Mouse (Mus musculus) neural tube, embryonic 13.5 days (tissue): ENCODE measurements at regions not wholly inside any gene's neighbourhood (a gene's known extent, or its start where the extent isn't known, plus 50 kb on each side); places are given as distances from the start of the nearest gene placed in this dataset.

Experiments used
- ATAC-seq: fragments of 200-750 bp; cut with Nextera tagmentation; 2 replicates; pipeline ENCODE4 v1.8.0; 2017; ENCODE audit warnings: low read depth, mild to moderate bottlenecking, moderate TSS enrichment, moderate library complexity
- H3K27ac ChIP-seq: fragments of 300-500 bp; sonication (generic); replicated peaks from 2 replicates; pipeline ENCODE4 v1.5.1; 2015; ENCODE audit warnings: moderate library complexity, mild to moderate bottlenecking, inconsistent platforms
- H3K27me3 ChIP-seq: fragments of 300-500 bp; sonication (generic); 2 replicates; pipeline ENCODE4 v1.6.1; 2015; ENCODE audit warnings: mild to moderate bottlenecking, inconsistent platforms
- H3K36me3 ChIP-seq: fragments of 300-500 bp; sonication (generic); 2 replicates; pipeline ENCODE4 v1.6.1; 2015; ENCODE audit warnings: mild to moderate bottlenecking, inconsistent platforms
- H3K4me1 ChIP-seq: fragments of 300-500 bp; sonication (generic); replicated peaks from 2 replicates; pipeline ENCODE4 v1.6.1; 2015; ENCODE audit warnings: inconsistent platforms
- H3K4me2 ChIP-seq: fragments of 300-500 bp; sonication (generic); 2 replicates; pipeline ENCODE4 v1.6.1; 2015; ENCODE audit warnings: inconsistent platforms, mild to moderate bottlenecking, moderate library complexity
- H3K4me3 ChIP-seq: fragments of 300-500 bp; sonication (generic); 2 replicates; pipeline ENCODE4 v1.5.1; 2015; ENCODE audit warnings: mild to moderate bottlenecking, inconsistent platforms
- H3K9ac ChIP-seq: fragments of 300-500 bp; sonication (generic); 2 replicates; pipeline ENCODE4 v1.6.1; 2015; ENCODE audit warnings: moderate library complexity, mild to moderate bottlenecking, inconsistent platforms
- H3K9me3 ChIP-seq: fragments of 300-500 bp; sonication (generic); 2 replicates; pipeline ENCODE4 v1.6.1; 2016; ENCODE audit warnings: inconsistent platforms
- WGBS: fragments of 180-500 bp; shearing (Covaris S2); methylation state at CpG from one replicate; pipeline ENCODE4 v1.1.7; 2015; 5-methylcytosine and 5-hydroxymethylcytosine counted together

DNA sequence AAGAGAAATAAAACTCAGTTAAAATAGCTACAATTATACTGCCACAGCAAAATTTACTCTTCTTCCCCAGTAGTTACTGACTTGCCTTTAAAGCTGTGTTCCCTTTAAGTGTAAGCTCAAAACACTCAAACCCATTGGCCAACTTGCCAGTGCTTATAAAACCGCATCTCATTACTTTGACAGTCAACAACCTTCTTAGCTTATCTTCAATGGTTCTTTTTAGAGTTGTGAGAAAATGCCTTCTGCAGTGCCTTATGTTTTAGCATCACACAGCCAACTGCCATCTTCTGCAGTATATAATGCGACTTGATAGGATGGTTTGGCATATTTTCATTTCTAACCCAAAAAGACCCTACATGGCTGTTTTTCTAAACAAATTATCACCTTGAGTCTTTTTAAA is 382.5 kb downstream of the Osr1 start:
- Histone ChIP-seq H3K27ac (no peak overlapping the region), H3K9ac (no peak overlapping the region), H3K9me3 (no peaks in the 10 kb centered on the region), H3K27me3 (no peaks in the 10 kb centered on the region), H3K4me3 (no peak overlapping the region), H3K4me2 (no peak overlapping the region), H3K36me3 (no peaks in the 10 kb centered on the region), H3K4me1 (no peaks in the 10 kb centered on the region)
- ATAC-seq: no peak
- 95% methylated on average over 2 of the region's 2 CpGs for WGBS

DNA sequence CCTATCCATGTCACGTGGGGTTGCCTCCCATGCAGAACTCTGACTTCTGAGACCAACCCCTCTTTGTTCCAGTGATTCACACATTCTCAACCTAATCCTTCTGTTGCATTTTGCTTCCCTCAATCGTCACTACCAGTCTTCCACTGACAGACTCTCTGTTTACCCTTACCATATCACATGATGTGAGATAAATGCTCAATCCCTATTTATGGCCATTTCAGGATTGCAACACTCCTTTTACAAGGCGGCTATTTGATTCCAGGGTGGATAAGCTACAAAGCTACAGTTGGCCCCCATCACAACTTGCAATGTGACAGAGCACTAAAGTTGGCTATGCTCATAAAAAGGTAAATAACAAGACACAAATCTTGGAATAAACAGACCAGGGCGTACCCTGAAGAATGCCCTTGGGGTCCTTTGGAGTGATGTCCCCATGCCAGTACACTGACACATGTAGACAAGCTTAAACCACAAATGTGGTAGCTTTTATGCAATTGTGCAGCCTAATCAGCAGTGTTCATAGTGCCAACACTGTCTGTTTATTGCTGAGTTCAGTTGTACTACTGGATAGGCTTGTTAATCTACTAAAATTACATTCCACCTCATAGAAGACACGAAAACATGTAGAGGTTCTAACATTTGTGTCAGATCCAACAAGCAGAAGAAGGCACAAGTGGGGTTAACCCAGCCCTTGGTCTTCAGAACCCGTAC is 384.4 kb downstream of the Osr1 start:
- Histone ChIP-seq H3K27ac (no peak overlapping the region), H3K4me2 (no peak overlapping the region), H3K27me3 (no peaks in the 10 kb centered on the region), H3K4me3 (no peak overlapping the region), H3K4me1 (no peaks in the 10 kb centered on the region), H3K9me3 (no peaks in the 10 kb centered on the region), H3K36me3 (no peaks in the 10 kb centered on the region), H3K9ac (no peak overlapping the region)
- no peak for ATAC-seq
- 79% methylated on average over 6 of the region's 6 CpGs for WGBS

DNA sequence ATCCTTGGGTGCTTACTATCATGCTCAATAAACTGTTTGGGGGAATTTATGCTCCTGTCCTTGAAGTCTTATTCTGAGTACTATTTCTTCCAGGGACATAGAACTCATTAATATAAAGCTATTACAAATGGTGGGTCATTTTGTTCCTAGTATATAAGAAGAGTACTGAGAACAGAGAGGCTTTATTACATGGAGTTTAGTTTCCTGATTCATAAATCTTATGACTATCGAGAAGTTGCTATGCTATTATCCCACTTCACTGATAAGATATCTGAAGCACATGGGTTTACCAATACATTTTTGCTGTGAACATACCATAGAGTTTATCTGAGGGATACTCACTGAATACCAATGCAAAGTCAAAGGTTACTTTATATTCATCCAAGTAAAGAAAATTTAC is 399.5 kb downstream of the Osr1 start:
- WGBS: 82% methylated on average over 1 of the region's 1 CpGs
- Histone ChIP-seq H3K4me3 (no peak overlapping the region), H3K9me3 (no peaks in the 10 kb centered on the region), H3K36me3 (no peaks in the 10 kb centered on the region), H3K27me3 (no peaks in the 10 kb centered on the region), H3K9ac (no peak overlapping the region), H3K4me1 (no peaks in the 10 kb centered on the region), H3K27ac (no peak overlapping the region), H3K4me2 (no peak overlapping the region)
- no peak for ATAC-seq

DNA sequence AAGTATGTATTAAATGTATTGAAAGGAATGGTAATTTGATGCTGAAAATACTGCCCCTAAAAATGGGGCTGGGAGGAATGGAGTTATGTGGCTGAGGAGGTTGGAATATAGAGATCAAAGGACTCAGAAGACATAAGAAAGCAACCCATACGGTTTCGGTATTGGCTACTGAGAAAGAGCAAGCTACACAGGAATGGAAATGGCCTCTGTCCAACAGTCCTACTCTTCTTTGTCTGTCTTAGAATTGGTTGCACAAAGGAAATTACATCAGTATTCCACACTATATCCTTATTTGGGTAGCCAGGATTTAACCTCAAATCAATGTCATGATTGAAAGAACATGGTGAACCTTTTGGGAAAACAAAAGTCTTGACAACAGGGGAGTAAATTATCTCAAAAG is 399.0 kb upstream of the Nt5c1b start:
- ATAC-seq: no peak
- no peaks in the 10 kb centered on the region for H3K36me3 ChIP-seq
- 71% methylated on average over 2 of the region's 2 CpGs for WGBS
- H3K27ac ChIP-seq: no peak overlapping the region
- no peaks in the 10 kb centered on the region for H3K9me3 ChIP-seq
- no peak overlapping the region for H3K4me2 ChIP-seq
- no peaks in the 10 kb centered on the region for H3K27me3 ChIP-seq
- H3K9ac ChIP-seq: no peak overlapping the region
- no peaks in the 10 kb centered on the region for H3K4me1 ChIP-seq
- no peak overlapping the region for H3K4me3 ChIP-seq

DNA sequence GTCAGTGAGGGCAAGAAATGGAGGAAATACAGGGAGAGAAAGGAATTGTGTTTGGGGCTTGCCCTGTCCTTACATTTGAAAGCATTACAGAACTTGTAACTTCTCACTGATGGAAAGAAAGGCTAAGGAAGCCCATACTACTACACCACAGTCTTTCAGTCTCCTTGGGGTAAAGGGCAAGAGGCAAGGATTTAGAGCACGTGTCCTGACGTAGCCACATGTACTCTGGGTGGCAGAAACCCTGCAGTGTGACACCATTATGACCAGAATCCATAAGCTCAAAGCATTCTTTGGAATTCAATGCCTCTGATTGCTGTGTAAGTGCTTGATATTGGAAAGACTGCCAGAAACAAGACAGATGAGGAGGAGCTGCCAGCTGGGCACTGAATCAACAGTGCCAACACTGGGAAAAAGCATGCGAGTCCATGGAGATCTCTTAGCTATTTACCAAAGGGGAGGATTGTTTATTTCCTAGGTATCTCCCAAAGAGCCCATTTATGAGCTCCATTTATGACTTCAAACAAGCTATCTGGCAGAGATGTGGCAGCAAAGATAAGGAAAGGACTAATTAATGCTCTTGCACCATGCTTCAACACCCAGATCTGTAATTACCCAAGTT is 391.2 kb upstream of the Nt5c1b start:
- no peak overlapping the region for H3K27ac ChIP-seq
- no peak overlapping the region for H3K9ac ChIP-seq
- H3K4me3 ChIP-seq: no peak overlapping the region
- no peak overlapping the region for H3K4me2 ChIP-seq
- no peaks in the 10 kb centered on the region for H3K27me3 ChIP-seq
- WGBS: 46% methylated on average over 3 of the region's 3 CpGs
- H3K4me1 ChIP-seq: no peaks in the 10 kb centered on the region
- peak; percentile 32; the same call in 1 of the 2 replicates for ATAC-seq
- H3K36me3 ChIP-seq: no peaks in the 10 kb centered on the region
- no peaks in the 10 kb centered on the region for H3K9me3 ChIP-seq

DNA sequence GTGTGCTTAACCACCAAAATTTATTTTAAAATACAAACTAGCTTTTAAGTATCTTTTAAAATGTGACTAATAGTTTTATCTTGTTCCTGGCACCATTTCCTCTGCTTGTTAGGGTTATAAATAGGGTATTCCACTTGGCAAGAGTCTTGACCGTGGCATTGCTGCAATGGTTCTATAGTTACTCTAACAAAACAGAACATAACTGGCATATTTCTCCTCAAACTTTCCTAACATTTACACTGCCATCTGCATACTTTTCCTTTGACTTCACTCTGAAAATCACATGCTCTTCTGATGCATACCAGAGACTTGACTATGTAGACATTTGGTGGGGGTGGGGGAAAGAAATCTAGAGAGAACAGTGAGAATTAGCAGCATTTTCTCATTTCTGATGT is 390.7 kb upstream of the Nt5c1b start:
- Histone ChIP-seq H3K4me3 (no peak overlapping the region), H3K27ac (no peak overlapping the region), H3K4me1 (no peaks in the 10 kb centered on the region), H3K9ac (no peak overlapping the region), H3K4me2 (no peak overlapping the region), H3K27me3 (no peaks in the 10 kb centered on the region), H3K36me3 (no peaks in the 10 kb centered on the region), H3K9me3 (no peaks in the 10 kb centered on the region)
- ATAC-seq: no peak
- 78% methylated on average over 1 of the region's 1 CpGs for WGBS

DNA sequence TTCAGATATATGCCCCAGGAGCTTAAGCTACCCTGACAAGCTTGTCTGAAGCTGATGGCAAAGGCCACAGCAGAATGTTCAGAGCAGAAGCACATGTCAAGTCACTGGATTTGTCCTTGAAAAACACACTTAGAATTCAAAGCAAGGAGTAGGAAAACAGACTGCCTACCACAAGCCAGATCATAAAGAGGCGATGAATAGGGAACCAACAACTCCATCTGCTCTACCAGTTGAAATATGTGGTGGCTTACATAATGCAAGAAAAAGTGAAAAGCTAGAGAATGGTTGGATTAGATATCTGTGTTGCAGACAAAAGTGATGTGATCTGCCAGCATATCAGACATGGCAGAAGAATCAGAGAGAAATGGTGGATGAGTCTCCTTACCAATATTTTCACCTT is 378.5 kb upstream of the Nt5c1b start:
- ATAC-seq: no peak
- no peaks in the 10 kb centered on the region for H3K9me3 ChIP-seq
- H3K27me3 ChIP-seq: no peaks in the 10 kb centered on the region
- 93% methylated on average over 1 of the region's 1 CpGs for WGBS
- H3K9ac ChIP-seq: no peak overlapping the region
- no peaks in the 10 kb centered on the region for H3K4me1 ChIP-seq
- H3K4me2 ChIP-seq: no peak overlapping the region
- no peaks in the 10 kb centered on the region for H3K36me3 ChIP-seq
- H3K4me3 ChIP-seq: no peak overlapping the region
- H3K27ac ChIP-seq: no peak overlapping the region

DNA sequence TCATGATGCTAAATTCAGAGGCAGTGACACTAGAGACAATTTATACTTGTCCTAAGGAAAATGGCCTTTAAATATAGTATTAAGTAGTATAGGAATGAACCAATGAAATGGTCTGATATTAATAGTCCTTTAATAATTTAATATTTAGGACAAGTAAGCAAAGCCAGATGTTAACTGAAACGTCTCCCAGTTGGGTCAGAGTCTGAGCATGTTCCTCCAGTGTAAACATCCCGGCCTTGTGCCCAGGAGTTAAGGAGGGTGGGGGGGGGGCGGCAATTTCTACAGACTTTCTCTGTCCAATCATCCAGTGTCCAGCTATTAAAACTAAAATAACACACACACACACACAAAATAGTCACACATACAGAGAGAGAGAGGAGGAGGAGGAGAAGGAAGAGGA is 374.1 kb upstream of the Nt5c1b start:
- Histone ChIP-seq H3K9ac (no peak overlapping the region), H3K4me3 (no peak overlapping the region), H3K36me3 (no peaks in the 10 kb centered on the region), H3K4me2 (no peak overlapping the region), H3K4me1 (no peaks in the 10 kb centered on the region), H3K9me3 (no peaks in the 10 kb centered on the region), H3K27me3 (no peaks in the 10 kb centered on the region), H3K27ac (no peak overlapping the region)
- no peak for ATAC-seq
- 79% methylated on average over 3 of the region's 3 CpGs for WGBS

DNA sequence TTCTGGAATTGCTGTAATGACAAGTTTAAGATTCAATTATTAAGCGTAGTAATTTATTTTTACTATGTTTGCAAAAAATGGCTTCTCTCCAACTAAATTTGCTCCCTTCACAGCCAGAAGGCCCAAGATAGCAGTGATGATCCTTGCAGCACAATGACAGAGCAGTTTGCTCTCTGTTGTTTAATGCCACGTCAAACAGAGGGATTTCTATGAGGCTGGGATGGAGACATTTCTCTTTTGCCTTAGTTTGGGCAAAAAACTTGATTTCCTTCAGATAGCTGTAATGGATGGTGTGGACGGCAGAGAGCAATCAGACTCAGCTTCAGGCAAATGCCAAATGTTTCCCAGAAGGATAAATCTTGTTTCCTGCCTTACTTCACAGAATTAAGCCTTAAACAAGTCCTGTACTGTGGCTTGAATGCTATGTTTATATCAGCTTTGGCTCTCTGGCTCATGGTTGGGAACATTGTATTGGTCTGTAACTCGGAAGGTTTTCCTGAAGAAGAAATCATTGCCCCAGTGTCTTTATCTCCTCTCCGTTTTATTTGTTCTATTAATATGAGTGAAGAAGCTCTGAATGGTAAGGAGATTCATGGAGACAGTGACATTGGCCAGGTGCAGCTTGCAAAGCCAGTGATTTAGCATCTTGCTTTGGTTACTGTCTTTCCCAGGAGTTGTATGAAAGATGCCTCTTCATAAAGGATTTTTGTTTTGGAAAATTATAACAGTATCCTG is 373.2 kb upstream of the Nt5c1b start:
- H3K36me3 ChIP-seq: no peaks in the 10 kb centered on the region
- H3K4me2 ChIP-seq: no peak overlapping the region
- no peak overlapping the region for H3K4me3 ChIP-seq
- H3K4me1 ChIP-seq: no peaks in the 10 kb centered on the region
- no peak overlapping the region for H3K27ac ChIP-seq
- WGBS: 80% methylated on average over 5 of the region's 5 CpGs
- no peak for ATAC-seq
- no peaks in the 10 kb centered on the region for H3K27me3 ChIP-seq
- no peak overlapping the region for H3K9ac ChIP-seq
- no peaks in the 10 kb centered on the region for H3K9me3 ChIP-seq

DNA sequence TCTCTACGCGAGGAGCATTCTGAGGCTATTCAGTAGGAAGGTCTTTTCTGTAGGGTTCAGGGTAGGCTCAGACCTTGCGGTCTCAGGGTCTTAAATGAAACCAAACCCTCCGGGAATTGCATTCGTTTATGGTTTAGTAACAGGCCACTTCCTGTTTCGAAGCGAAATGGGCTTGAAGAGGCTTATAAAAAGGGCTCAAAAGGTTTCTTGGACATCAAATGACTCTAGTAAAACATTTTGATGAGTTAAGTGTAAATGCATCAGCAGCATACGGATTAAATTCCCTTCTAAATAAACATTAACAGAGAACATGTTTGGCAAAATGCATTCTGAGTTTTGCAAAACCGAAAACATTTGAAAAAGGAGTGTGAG is 372.6 kb upstream of the Nt5c1b start:
- ATAC-seq: no peak
- no peaks in the 10 kb centered on the region for H3K9me3 ChIP-seq
- H3K27ac ChIP-seq: no peak overlapping the region
- H3K27me3 ChIP-seq: no peaks in the 10 kb centered on the region
- H3K4me2 ChIP-seq: no peak overlapping the region
- no peak overlapping the region for H3K4me3 ChIP-seq
- H3K9ac ChIP-seq: no peak overlapping the region
- no peaks in the 10 kb centered on the region for H3K4me1 ChIP-seq
- 77% methylated on average over 9 of the region's 9 CpGs for WGBS
- no peaks in the 10 kb centered on the region for H3K36me3 ChIP-seq

DNA sequence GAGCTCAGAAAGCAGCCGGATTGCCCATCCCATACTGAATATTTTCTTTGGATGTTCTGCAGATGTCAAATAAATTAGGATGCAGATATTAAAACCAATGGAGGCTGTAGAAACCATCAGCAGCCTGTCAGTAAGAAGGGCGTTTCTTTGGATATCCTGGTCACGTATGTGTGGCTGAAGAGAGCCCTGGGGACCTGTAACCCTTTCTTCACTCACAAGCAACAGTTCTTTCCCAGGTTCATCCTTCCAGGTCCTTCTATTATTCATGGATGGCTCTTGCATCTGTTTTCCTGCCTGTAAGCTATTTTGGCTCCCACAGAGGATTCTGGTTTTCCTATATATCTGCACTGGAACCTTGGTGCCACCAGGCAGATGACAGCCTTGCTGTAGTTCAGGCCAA is 372.2 kb upstream of the Nt5c1b start:
- no peaks in the 10 kb centered on the region for H3K36me3 ChIP-seq
- no peaks in the 10 kb centered on the region for H3K9me3 ChIP-seq
- H3K27ac ChIP-seq: no peak overlapping the region
- WGBS: 65% methylated on average over 3 of the region's 3 CpGs
- ATAC-seq: no peak
- no peaks in the 10 kb centered on the region for H3K27me3 ChIP-seq
- H3K9ac ChIP-seq: no peak overlapping the region
- H3K4me2 ChIP-seq: no peak overlapping the region
- H3K4me3 ChIP-seq: no peak overlapping the region
- no peaks in the 10 kb centered on the region for H3K4me1 ChIP-seq

DNA sequence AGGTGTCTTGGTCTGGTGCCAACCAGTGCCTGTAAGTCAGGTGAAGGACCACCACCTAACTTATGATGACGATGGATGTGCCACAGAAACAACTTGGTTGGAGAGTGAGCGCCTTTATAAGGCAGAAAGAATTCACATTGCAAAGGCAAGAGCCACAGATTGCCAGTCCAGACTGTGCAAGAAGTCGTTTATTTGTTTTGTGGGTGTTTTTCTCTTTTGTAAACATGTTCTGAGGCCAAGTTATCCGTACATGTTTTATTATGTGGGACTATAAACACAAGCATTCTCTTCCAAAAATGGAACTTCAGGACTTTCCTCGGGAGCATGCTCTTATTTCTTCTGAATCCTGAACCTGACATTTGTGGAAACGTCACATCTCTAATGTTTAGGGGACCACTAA is 369.8 kb upstream of the Nt5c1b start:
- H3K9ac ChIP-seq: no peak overlapping the region
- H3K4me3 ChIP-seq: no peak overlapping the region
- H3K4me2 ChIP-seq: no peak overlapping the region
- no peaks in the 10 kb centered on the region for H3K36me3 ChIP-seq
- H3K9me3 ChIP-seq: no peaks in the 10 kb centered on the region
- no peaks in the 10 kb centered on the region for H3K4me1 ChIP-seq
- 80% methylated on average over 6 of the region's 6 CpGs for WGBS
- no peaks in the 10 kb centered on the region for H3K27me3 ChIP-seq
- H3K27ac ChIP-seq: no peak overlapping the region
- no peak for ATAC-seq
